Mouse (Mus musculus): ENCODE measurements at regions not wholly inside any gene's neighbourhood (a gene's known extent, or its start where the extent isn't known, plus 50 kb on each side); places are given as distances from the start of the nearest gene placed in this dataset.

DNA sequence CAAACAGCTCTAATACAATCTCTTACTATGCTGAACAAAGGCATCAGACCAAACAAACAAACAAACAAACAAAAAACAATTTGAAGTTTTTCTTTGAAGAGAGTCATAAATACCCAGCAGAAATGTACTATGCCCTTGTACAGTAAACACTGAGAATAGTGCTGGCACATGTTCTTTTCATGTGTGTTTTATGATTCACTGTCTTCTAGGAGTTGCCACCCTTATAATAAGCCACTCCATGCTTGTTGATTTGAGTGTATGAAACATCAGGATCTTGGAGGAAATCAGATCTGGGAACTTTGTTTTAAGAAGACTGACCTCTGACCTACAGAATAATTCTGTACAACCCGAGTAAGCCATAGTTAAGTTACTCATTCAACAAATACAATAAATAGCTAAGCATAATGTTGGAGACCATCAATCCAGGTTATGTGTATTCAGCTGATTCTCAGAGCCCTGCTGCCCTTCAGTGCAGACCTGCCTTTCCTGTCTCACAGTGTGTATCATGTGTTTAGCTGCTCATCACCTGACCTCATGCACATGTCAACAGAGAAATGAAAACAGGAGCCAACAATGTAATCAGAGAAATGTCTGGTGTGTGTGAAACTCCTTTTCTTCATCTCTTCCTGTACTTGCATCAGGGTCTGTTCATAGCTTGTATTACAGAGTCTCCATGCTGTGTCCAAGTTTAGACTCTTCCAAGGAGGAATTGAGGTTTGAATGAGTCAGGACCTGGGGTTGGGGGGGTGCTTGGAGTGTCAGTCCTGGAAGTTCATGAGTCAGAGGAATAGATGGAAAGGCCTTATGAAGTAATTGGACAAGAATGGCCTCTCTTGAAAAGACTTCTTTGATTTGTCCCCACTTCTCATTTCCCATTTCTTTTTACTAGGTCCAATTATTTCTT is 596.8 kb upstream of the Camk1g start:
- TF ChIP-seq CTCF (IDR thresholded peaks at IDR 0.05; ENCODE audit: extremely low read depth, insufficient read depth, low read length) (no peak), POLR2A (IDR thresholded peaks at IDR 0.05; ENCODE audit: extremely low read depth, insufficient read depth, low read length) (no peak)

All from cortical plate, adult 2 months (tissue).